Mouse (Mus musculus): ENCODE measurements around the gene Gm49721. TPM values are rescaled to one million over a fixed set of nuclear protein-coding genes. Genes with fewer than 3 reads are reported as not detected.
"Not testable (repeated sequence)": the region's sequence is repeated elsewhere in the genome, so short reads cannot be mapped to it uniquely, and the experiment has no call there.

Gm49721 gene
- polyA plus RNA-seq, 1 experiment from 2014 or later: 0.83 TPM

DNA sequence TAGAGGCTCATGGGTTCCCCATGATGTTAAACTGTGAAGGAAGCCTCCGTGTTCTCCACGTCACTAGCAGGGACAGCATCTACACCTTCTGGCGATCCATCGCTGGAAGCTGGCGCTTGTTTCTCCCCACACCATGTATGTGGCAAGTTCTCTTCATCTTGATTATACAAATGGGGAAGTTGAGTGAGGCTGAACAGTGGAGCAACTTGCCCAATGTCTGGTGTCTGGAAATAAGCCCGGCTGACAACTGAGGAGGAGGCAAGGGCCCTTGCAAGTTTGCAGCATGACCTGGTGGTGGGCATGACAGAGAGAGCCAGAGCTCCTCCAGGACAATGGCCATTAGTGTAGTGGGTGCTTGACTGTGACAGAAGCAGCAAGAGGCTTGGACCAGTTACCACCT is 96.8 kb downstream of the Gm49721 start:
- not testable (repeated sequence) for DNase-seq (ENCODE audit: low spot score)

DNA sequence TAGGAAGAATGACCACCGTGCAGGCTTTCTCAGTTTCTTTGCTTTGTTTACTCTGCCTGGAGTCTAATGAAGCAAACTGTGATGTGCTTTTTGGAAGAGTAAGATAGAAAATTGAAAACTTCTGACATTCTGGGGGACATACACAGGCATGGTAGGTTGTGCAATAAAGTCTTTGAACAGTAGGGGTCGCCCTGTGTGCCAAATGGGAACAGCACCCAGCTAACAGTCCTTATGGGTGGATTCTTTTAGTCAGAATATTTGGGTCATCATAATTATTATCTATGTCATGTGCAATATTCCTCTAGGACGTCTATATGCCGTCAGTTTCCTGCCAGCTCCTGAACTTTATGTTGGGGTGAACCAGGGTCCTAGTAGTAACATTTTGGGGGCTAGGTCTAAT is 100.9 kb downstream of the Gm49721 start:
- DNase-seq (ENCODE audit: low spot score): not testable (repeated sequence)

DNA sequence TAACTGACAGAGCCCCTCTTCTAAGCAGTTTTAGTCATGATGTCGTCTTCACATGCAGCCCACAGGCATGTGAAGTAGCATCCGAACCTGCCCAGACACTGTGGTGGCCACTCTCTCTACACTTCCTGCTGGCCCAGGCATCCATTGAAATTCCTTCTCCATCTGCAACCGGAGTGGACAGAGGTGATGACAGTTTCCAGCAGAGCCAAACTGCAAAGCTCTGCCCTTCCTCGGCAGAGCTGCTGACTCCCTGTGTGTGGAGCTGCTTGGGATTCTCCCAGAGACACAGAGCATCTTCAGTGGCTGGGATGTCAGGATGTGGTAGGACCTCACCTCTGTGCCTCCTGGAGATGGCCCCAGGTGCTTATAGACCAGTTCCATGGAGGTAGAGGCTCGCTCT is 105.8 kb downstream of the Gm49721 start:
- DNase-seq (ENCODE audit: low spot score): not testable (repeated sequence)

DNA sequence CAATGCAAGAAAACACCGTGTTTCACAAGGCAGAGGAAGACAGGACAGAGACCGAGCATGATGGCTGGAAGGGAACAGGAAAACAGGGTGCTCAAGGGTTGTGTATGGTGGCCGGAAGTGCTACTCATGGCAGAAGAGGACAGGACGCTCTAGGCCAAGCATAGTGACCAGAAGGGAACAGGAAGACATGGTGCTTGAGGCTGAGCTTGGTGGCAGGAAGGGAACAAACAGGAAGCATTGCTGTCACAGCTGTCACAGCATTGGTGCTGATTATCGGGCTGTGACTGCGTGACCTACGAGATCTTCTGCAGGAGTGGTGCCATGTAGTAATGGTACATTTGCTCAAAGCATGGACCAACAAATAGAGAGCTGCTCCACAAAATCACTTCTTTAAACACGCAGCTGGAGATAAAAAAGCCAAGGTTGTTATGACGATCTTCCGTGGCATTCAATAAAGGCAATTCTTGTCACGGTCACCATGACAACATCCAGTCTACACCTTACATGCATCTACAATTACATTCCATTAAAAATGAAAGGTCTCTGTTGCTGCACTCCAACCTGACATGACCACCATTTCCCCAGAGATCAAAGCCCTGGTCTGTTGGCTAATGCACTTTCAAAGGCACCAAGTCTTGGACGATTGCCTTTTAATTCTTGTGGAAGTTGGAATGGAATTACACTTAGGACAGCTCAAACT is 106.9 kb downstream of the Gm49721 start:
- not testable (repeated sequence) for DNase-seq (ENCODE audit: low spot score)

DNA sequence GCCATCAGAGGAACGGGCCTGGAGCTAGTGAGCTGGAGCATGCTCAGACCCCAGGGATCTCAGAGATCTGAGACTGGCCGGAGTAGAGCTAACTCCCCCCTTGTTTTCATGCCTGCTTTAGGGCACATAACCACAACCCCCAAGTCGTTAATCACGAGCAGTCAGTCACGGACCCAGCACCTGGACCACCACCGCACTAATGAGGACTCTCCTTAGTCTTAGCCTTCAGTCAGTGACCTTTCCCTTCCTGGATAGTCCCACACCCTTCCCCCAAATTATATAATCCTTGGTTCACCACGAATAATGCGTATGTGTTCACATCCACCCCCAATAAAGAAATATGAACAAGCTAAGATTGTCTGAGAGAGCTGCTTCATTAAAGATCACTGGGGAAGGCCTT is 108.1 kb downstream of the Gm49721 start:
- not testable (repeated sequence) for DNase-seq (ENCODE audit: low spot score)

Other genes starting within 250 kb of the Gm49721 start
- 385 and 387 TPM in 2 replicates for gene Ezr, start 196.1 kb upstream of the Gm49721 start, polyA plus RNA-seq (2015; fragmentation: Nextera tagmentation; extraction: Ambion mirVana)
- gene Rsph3b, start 30.2 kb upstream of the Gm49721 start, polyA plus RNA-seq (2015; fragmentation: Nextera tagmentation; extraction: Ambion mirVana): 28.2 and 28.3 TPM in 2 replicates
- 76.6 and 80.4 TPM in 2 replicates for gene Tagap1, start 17.7 kb upstream of the Gm49721 start, polyA plus RNA-seq (2015; fragmentation: Nextera tagmentation; extraction: Ambion mirVana)
- 410 and 412 TPM in 2 replicates for gene Rnaset2b, start 8.3 kb upstream of the Gm49721 start, polyA plus RNA-seq (2015; fragmentation: Nextera tagmentation; extraction: Ambion mirVana)
- gene Gm1604a, start 46.7 kb downstream of the Gm49721 start, polyA plus RNA-seq (2015; fragmentation: Nextera tagmentation; extraction: Ambion mirVana): 1.9 and 2.4 TPM in 2 replicates
- gene Rps6ka2, start 191.2 kb downstream of the Gm49721 start, polyA plus RNA-seq (2015; fragmentation: Nextera tagmentation; extraction: Ambion mirVana): 1.5 and 2.1 TPM in 2 replicates

Measured in thymus, postnatal 0 days (tissue).